In the genomic region with DNA sequence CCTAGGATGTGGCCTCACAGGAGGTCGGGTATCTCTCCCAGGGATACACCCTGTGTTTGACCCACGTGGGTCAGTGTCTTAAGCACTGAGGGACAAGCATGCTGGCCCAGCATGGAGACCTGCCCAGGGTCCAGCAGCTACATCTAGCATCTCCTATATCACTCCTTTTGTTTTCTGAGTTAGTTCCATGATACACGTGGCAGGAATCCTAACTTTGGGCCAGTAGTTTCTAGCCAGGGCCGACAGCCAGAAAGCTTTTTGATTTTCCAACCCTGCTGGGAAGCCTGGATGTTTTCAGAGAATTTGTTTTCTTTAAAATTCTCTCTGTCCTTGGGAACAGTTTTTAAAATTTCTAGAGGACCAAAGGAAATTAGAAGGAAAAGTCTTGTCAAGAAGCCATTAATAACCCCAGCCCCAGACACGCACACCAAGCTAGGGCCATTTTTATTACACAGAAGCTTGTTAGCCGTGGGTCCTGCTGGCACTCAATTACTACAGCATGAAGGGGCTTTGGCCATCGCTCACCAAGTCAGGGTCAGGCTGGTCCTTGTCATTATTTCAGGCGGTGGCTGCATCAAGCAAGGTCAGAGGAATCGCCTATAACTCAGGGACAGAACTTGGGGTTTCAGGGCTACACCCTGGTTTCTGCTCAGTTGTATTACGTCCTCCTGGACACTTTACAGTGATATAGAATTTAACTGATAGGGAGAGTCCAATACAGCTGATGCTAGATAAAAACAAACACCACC, we compare ENCODE assay signal across 16 mouse cellular contexts. TPM values are rescaled to one million over a fixed set of nuclear protein-coding genes. Genes with fewer than 3 reads are reported as not detected.
DNase-seq lines count a peak whose midpoint lies in the region; ATAC-seq and TF ChIP-seq lines count a peak whose summit lies in the region.
"Had no signal": no experiment of that assay in that cellular context is flagged by ENCODE, and none has a peak within 500 bp of the region (broad histone marks: within the 10 kb centered on the region; RNA-seq: fewer than 3 reads in every experiment).

No protein-coding gene starts in this region.

- peak; percentile 20 for DNase-seq in hindbrain, postnatal 0 days (ENCODE audit: low spot score)
- no peak for DNase-seq in hindbrain, embryonic 14.5 days (ENCODE audit: low spot score)
- peak; percentile 53 for DNase-seq in NIH3T3 (ENCODE audit: low read depth)
- DNase-seq in gastrocnemius, adult 18-20 months (ENCODE audit: low spot score) = peak; percentile 60
- DNase-seq in limb, embryonic 10.5 days (ENCODE audit: low spot score) = no peak
- no peak for DNase-seq in thymus, postnatal 14 days
- DNase-seq: adrenal gland, postnatal 14 days; cerebellum, adult 8-10 months; lung, postnatal 10 days; retina, postnatal 1 day; thymus, postnatal 36 days had no signal

- no peaks in the 10 kb centered on the region for H3K9me3 ChIP-seq in hindbrain, postnatal 0 days (ENCODE audit: low read length)
- no peaks in the 10 kb centered on the region for H3K9me3 ChIP-seq in hindbrain, embryonic 14.5 days (ENCODE audit: control insufficient read depth, low read length)
- H3K9me3 ChIP-seq in limb, embryonic 10.5 days (replicated peaks) = no peaks in the 10 kb centered on the region
- H3K9me3 ChIP-seq: G1E; liver, embryonic 15.5 days had no signal

- no peak for ATAC-seq in hindbrain, postnatal 0 days
- no peak for ATAC-seq in hindbrain, embryonic 14.5 days (ENCODE audit: low FRiP score)
- ATAC-seq in megakaryocyte-erythroid progenitor cell, adult 5-6 weeks (replicated peaks; ENCODE audit: low FRiP score, low TSS enrichment, poor library complexity, severe bottlenecking) = no peak
- ATAC-seq: forebrain, embryonic 16.5 days; intestine, embryonic 16.5 days had no signal

- H3K27ac ChIP-seq in hindbrain, postnatal 0 days = no peak overlapping the region
- no peak overlapping the region for H3K27ac ChIP-seq in hindbrain, embryonic 14.5 days
- 0 out of 2 replicates have a peak overlapping the region, but pooled peaks have one; percentile 64 for H3K27ac ChIP-seq in limb, embryonic 10.5 days

- no peak overlapping the region for H3K4me2 ChIP-seq in hindbrain, postnatal 0 days (ENCODE audit: low read depth, low read length)
- H3K4me2 ChIP-seq in hindbrain, embryonic 14.5 days (replicated peaks) = no peak overlapping the region
- H3K4me2 ChIP-seq: liver, embryonic 15.5 days had no signal

- no peak overlapping the region for H3K9ac ChIP-seq in hindbrain, postnatal 0 days (replicated peaks; ENCODE audit: low read length)
- H3K9ac ChIP-seq in hindbrain, embryonic 14.5 days = no peak overlapping the region
- H3K9ac ChIP-seq: liver, embryonic 15.5 days had no signal

- no peaks in the 10 kb centered on the region for H3K4me1 ChIP-seq in hindbrain, postnatal 0 days (ENCODE audit: insufficient read depth, low read length)
- no peaks in the 10 kb centered on the region for H3K4me1 ChIP-seq in hindbrain, embryonic 14.5 days (replicated peaks; ENCODE audit: control insufficient read depth, insufficient read depth, low read length)
- peaks cover 21% of the 10 kb centered on the region for H3K4me1 ChIP-seq in limb, embryonic 10.5 days

- H3K27me3 ChIP-seq in hindbrain, postnatal 0 days (ENCODE audit: insufficient read depth, low read length) = no peaks in the 10 kb centered on the region
- H3K27me3 ChIP-seq in hindbrain, embryonic 14.5 days (ENCODE audit: control insufficient read depth, insufficient read depth, low read length) = no peaks in the 10 kb centered on the region
- H3K27me3 ChIP-seq in limb, embryonic 10.5 days (ENCODE audit: low read depth, poor library complexity, severe bottlenecking) = peaks cover 6% of the 10 kb centered on the region; the same call in 1 of the 2 replicates
- H3K27me3 ChIP-seq: liver, embryonic 15.5 days had no signal

- 60% methylated on average over 10 of the region's 10 CpGs for WGBS in hindbrain, postnatal 0 days
- 71% methylated on average over 10 of the region's 10 CpGs for WGBS in hindbrain, embryonic 14.5 days
- 72% methylated on average over 10 of the region's 10 CpGs for WGBS in limb, embryonic 10.5 days

- no peaks in the 10 kb centered on the region for H3K36me3 ChIP-seq in hindbrain, postnatal 0 days (ENCODE audit: insufficient read depth, low read length)
- no peaks in the 10 kb centered on the region for H3K36me3 ChIP-seq in hindbrain, embryonic 14.5 days (replicated peaks; ENCODE audit: control insufficient read depth, insufficient read depth)
- no peaks in the 10 kb centered on the region for H3K36me3 ChIP-seq in limb, embryonic 10.5 days

- no peak overlapping the region for H3K4me3 ChIP-seq in hindbrain, postnatal 0 days (ENCODE audit: low read length)
- no peak overlapping the region for H3K4me3 ChIP-seq in hindbrain, embryonic 14.5 days (replicated peaks; ENCODE audit: low read length)
- no peak overlapping the region for H3K4me3 ChIP-seq in limb, embryonic 10.5 days
- H3K4me3 ChIP-seq: liver, embryonic 15.5 days had no signal

- no peak for TF ChIP-seq CTCF in hindbrain, postnatal 0 days (IDR thresholded peaks at IDR 0.05; ENCODE audit: low read depth)

RNA-seq across cellular contexts. Expression of gene Steap3, which starts 42.6 kb away (rescaled TPM):
- 5.2 and 7.8 TPM in 2 replicates for total RNA-seq in hindbrain, postnatal 0 days (2014; rRNA removed)
- polyA plus RNA-seq in hindbrain, postnatal 0 days (2015; fragmentation: Nextera tagmentation; extraction: Ambion mirVana) = 4.3 and 4.8 TPM in 2 replicates
- polyA plus RNA-seq in hindbrain, embryonic 14.5 days (2014; fragmentation: Nextera tagmentation; extraction: Ambion mirVana) = 2.7 and 3.0 TPM in 2 replicates
- 10 to 100 TPM; 18.8 to 18.9 TPM for total RNA-seq in gastrocnemius, adult 18-20 months (2021)
- 4.5 TPM in 2 replicates for polyA plus RNA-seq in limb, embryonic 10.5 days (2016; fragmentation: Nextera tagmentation; extraction: Ambion mirVana)
- 120 and 172 TPM in 2 replicates for total RNA-seq in megakaryocyte-erythroid progenitor cell, adult 5-6 weeks (2014; fragmentation: Nextera tagmentation)
- total RNA-seq in megakaryocyte-erythroid progenitor cell, adult 5-6 weeks (2017) = 28.2 and 43.0 TPM in 2 replicates

Comparison
In these comparisons a context has a peak if more than half of its experiments do, and no peak if none do; other contexts are left out.
1. DNase-seq: peak in hindbrain, postnatal 0 days (single experiment), NIH3T3 (single experiment) and gastrocnemius, adult 18-20 months (single experiment); none in hindbrain, embryonic 14.5 days (single experiment), limb, embryonic 10.5 days (single experiment) and thymus, postnatal 14 days (single experiment).